Mouse (Mus musculus): ENCODE results near the gene Spata17. TPM values are rescaled to one million over a fixed set of nuclear protein-coding genes. Genes with fewer than 3 reads are reported as not detected.
A peak's percentile ranks its signal among the peaks of the same experiment; 100 is the strongest.

Gene Spata17
- polyA plus RNA-seq, 1 experiment = not detected

DNA sequence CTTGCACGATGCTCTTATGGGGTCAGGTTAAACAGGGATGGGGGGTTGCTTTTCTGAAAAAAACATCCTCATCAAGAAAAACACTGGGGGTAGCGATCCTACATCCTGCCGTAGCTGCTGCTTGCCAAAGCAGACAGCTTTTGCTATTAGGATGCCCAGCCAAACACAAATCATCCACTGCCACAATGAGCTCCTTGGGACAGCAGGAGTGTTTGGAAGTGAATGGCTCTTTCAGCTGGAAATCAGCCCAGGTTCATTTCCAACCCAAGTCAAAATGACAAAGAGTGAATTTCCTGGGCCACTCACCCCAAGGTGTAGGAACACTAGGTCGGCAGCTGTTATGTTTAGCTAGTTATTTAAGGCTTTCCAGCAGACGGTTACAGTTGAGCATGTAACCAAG, 162.7 kb downstream of the Spata17 start:
- no peak overlapping the region for H3K4me3 ChIP-seq (ENCODE audit: insufficient read depth, low read length)
- no peak overlapping the region for H3K27ac ChIP-seq (ENCODE audit: insufficient read depth, low read depth, low read length)
- no peaks in the 10 kb centered on the region for H3K4me1 ChIP-seq (ENCODE audit: control insufficient read depth, insufficient read depth, low read length)
- no peak for TF ChIP-seq POLR2A (IDR thresholded peaks at IDR 0.05; ENCODE audit: borderline replicate concordance, low read depth, low read length)
- no peak for TF ChIP-seq CTCF (IDR thresholded peaks at IDR 0.05; ENCODE audit: low read depth, low read length)

DNA sequence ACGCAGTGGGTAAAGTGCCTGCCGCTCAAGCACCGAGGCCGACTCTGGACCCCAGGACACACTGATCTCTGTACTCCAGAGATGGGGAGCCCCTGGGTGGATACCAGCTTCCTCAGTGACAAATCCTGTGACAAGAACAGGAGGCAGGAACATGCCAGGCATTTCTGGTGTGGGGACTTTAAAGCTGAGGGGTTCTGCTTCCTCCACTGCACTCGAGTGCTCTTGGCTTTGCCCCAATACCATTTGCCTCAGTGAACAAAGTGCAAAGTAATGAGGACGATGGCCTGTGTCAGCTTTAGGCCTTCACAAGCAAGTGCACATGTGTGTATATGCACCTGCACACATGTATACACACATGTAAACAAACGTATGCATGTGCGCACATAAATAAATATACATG, 164.0 kb downstream of the Spata17 start:
- TF ChIP-seq CTCF (IDR thresholded peaks at IDR 0.05; ENCODE audit: low read depth, low read length) (no peak), POLR2A (IDR thresholded peaks at IDR 0.05; ENCODE audit: borderline replicate concordance, low read depth, low read length) (no peak)
- no peaks in the 10 kb centered on the region for H3K4me1 ChIP-seq (ENCODE audit: control insufficient read depth, insufficient read depth, low read length)
- H3K4me3 ChIP-seq (ENCODE audit: insufficient read depth, low read length) = no peak overlapping the region
- H3K27ac ChIP-seq (ENCODE audit: insufficient read depth, low read depth, low read length) = no peak overlapping the region

DNA sequence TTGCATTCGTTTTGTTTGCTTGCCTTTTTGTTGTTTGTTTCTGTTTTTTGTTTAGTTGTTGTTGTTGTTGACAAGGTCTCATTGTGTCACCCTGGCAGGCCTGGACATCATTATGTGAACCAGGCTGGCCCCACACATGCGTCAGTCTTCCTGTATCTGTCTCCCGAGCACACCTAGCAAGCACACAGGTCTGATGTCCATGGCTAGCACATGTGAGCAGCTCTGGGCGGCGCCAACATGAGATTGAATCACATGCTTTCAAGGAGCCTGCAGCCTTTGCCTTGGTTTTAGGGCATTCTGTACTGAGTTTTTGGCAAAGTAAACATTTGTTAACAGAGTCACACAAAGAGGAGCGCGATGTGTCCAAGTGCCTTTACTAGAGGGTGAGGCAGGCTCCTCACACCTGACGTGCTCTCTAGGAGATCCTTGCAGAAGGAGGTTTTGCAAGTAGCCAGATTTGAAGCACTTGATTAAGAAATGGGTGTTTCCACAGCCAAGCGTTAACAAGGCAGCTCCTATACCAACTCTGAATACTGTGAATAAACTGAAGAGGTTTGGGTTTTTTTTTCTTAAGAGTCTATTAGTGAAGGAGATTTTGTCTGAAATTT, 166.5 kb downstream of the Spata17 start:
- Histone ChIP-seq H3K4me3 (ENCODE audit: insufficient read depth, low read length) (no peak overlapping the region), H3K4me1 (ENCODE audit: control insufficient read depth, insufficient read depth, low read length) (no peaks in the 10 kb centered on the region), H3K27ac (ENCODE audit: insufficient read depth, low read depth, low read length) (no peak overlapping the region)
- TF ChIP-seq POLR2A (IDR thresholded peaks at IDR 0.05; ENCODE audit: borderline replicate concordance, low read depth, low read length) (no peak), CTCF (IDR thresholded peaks at IDR 0.05; ENCODE audit: low read depth, low read length) (no peak)

DNA sequence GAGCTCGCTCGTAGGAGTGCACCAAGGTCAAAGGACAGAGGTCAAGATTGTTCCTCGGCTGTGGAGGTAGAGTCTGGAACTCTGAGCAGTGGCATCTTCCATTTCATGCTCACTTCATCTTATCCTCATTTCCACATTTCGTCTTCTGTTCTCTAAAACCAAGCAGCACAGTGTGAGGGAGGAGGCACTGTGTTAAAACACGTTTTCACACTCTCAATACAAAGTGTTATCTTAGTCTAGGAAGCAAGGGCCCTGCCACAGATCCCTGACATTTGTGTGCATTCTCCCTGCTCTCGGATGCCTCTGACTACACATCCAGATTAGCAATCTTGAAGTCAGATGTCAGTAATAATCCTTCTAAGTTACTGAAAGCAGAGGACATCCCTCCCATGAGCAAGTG, 170.5 kb downstream of the Spata17 start:
- no peak for TF ChIP-seq POLR2A (IDR thresholded peaks at IDR 0.05; ENCODE audit: borderline replicate concordance, low read depth, low read length)
- TF ChIP-seq CTCF (IDR thresholded peaks at IDR 0.05; ENCODE audit: low read depth, low read length) = no peak
- Histone ChIP-seq H3K27ac (ENCODE audit: insufficient read depth, low read depth, low read length) (no peak overlapping the region), H3K4me1 (ENCODE audit: control insufficient read depth, insufficient read depth, low read length) (no peaks in the 10 kb centered on the region), H3K4me3 (ENCODE audit: insufficient read depth, low read length) (no peak overlapping the region)

DNA sequence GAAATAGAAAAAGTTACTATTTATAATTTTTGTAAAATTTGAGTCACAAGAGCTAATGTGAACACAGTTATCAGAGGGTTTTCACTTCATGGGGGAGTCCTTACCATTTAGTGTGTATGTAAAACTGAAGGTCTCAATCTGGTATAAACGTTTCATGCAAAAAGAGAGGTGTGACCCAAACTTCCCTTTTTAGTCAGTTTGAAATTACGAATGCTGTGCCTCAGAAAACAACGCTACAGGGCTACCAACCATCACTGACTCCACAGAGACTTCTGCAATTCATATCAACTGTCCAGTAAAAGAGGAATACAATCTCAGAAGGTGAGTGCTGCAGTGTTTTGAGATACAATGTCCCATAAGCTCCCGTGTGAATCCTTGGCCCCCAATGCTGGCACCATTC, 175.5 kb downstream of the Spata17 start:
- H3K4me1 ChIP-seq (ENCODE audit: control insufficient read depth, insufficient read depth, low read length) = no peaks in the 10 kb centered on the region
- no peak overlapping the region for H3K27ac ChIP-seq (ENCODE audit: insufficient read depth, low read depth, low read length)
- H3K4me3 ChIP-seq (ENCODE audit: insufficient read depth, low read length) = no peak overlapping the region
- TF ChIP-seq POLR2A (IDR thresholded peaks at IDR 0.05; ENCODE audit: borderline replicate concordance, low read depth, low read length) = no peak

DNA sequence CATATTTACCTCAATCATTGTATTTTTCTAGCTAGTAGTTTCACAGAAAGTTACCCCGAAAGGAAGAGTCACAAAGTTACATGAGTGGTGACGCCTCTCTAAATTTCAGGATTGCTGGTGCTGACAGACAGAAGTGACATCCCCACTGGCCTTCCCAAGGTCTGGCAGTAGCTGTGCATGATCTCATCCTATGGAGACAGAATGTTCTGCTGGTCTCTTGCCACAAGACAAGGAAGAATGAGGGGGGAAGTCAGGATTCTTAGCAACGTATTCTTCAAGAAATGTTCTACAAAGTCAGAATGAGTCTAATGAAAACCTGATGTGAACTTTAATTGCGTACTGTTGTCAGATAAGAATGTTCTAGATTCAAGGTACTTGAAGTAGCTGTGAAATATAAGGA, 179.5 kb downstream of the Spata17 start:
- Histone ChIP-seq H3K4me3 (ENCODE audit: insufficient read depth, low read length) (no peak overlapping the region), H3K4me1 (ENCODE audit: control insufficient read depth, insufficient read depth, low read length) (no peaks in the 10 kb centered on the region), H3K27ac (ENCODE audit: insufficient read depth, low read depth, low read length) (no peak overlapping the region)
- no peak for TF ChIP-seq CTCF (IDR thresholded peaks at IDR 0.05; ENCODE audit: low read depth, low read length)
- TF ChIP-seq POLR2A (IDR thresholded peaks at IDR 0.05; ENCODE audit: borderline replicate concordance, low read depth, low read length) = no peak

DNA sequence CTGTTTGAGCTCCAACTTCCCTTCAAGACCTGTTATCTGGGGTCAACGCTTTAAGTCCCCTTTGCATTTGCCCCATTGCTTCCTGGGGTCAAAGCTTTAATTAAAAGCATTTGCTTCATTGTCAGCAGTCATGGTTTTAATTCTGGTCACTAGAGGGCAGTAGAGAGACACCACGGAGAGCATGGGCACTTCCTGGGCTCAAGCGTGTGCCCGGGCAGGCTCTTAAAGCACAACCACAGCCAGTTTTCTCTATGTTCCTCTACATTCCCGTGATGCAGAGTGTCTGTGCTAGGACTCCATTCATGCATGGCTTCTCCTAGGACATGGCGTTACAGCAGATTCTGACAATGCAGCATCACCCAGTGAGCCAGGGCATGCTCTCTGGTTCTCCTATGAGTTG, 183.5 kb downstream of the Spata17 start:
- no peaks in the 10 kb centered on the region for H3K4me1 ChIP-seq (ENCODE audit: control insufficient read depth, insufficient read depth, low read length)
- TF ChIP-seq POLR2A (IDR thresholded peaks at IDR 0.05; ENCODE audit: borderline replicate concordance, low read depth, low read length) (no peak), CTCF (IDR thresholded peaks at IDR 0.05; ENCODE audit: low read depth, low read length) (0 out of 2 replicates have a peak, but pooled peaks have one; percentile 11)
- no peak overlapping the region for H3K27ac ChIP-seq (ENCODE audit: insufficient read depth, low read depth, low read length)
- H3K4me3 ChIP-seq (ENCODE audit: insufficient read depth, low read length) = no peak overlapping the region

DNA sequence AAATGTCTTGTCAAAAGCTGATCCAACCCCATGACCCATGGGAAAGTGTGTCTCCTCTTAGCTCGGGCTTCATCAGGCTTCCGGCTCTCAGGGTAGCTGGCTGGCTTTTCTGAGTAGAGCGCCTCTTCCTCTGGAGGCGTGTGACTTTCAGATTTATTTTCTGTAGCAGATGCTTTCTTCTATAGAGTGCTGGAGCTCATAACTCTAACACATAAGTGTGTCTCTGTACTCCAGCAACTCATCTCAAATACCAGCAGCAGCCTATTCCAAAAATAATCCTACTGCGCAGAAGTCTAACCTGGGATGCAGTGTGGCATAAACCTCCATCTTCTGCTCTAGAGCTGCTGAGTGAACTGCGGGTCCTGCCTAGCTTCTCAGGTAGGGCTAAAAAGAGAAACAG, 186.4 kb downstream of the Spata17 start:
- H3K4me1 ChIP-seq (ENCODE audit: control insufficient read depth, insufficient read depth, low read length) = no peaks in the 10 kb centered on the region
- H3K27ac ChIP-seq (ENCODE audit: insufficient read depth, low read depth, low read length) = no peak overlapping the region
- no peak overlapping the region for H3K4me3 ChIP-seq (ENCODE audit: insufficient read depth, low read length)
- TF ChIP-seq CTCF (IDR thresholded peaks at IDR 0.05; ENCODE audit: low read depth, low read length) (no peak), POLR2A (IDR thresholded peaks at IDR 0.05; ENCODE audit: borderline replicate concordance, low read depth, low read length) (no peak)

DNA sequence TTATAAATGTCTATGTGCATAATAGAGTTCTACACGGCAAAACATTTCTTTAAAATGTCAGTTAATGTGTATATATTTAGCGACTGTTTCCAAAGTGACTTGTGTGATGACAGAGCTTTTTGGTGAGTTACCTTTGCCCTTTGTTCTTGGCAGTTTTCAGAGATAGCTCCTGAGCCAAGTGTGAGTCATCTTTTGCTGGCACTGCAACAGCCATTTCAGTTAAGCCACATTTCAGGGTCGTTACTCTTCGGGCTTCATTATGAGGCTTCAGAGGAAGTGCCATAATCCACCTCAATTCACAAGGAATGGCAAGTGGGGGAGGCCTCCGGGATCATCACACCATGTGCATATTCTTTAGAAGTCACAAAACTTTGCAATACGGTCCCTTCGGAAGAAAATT, 195.3 kb downstream of the Spata17 start:
- Histone ChIP-seq H3K27ac (ENCODE audit: insufficient read depth, low read depth, low read length) (no peak overlapping the region), H3K4me1 (ENCODE audit: control insufficient read depth, insufficient read depth, low read length) (no peaks in the 10 kb centered on the region), H3K4me3 (ENCODE audit: insufficient read depth, low read length) (no peak overlapping the region)
- no peak for TF ChIP-seq CTCF (IDR thresholded peaks at IDR 0.05; ENCODE audit: low read depth, low read length)
- no peak for TF ChIP-seq POLR2A (IDR thresholded peaks at IDR 0.05; ENCODE audit: borderline replicate concordance, low read depth, low read length)

DNA sequence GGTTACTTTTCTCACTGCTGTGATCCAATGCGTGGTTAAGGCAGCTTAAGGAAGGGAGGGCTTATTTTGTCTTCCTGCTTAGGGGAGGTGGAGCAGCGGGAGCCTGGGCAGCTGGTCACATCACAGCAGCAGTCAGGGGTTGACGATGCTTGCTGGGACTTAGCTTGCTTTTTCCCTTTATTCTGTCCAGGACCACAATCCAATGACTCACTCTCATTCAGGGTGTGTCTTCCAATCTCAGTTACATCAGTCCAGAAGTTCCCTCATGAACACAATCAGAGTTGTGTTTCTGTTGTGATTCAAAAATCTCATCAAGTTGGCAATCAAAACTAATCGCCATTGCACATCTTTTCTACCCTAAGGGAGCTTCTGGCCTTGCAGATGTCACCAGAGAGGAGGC, 199.1 kb downstream of the Spata17 start:
- TF ChIP-seq CTCF (IDR thresholded peaks at IDR 0.05; ENCODE audit: low read depth, low read length) (no peak), POLR2A (IDR thresholded peaks at IDR 0.05; ENCODE audit: borderline replicate concordance, low read depth, low read length) (no peak)
- no peak overlapping the region for H3K27ac ChIP-seq (ENCODE audit: insufficient read depth, low read depth, low read length)
- H3K4me3 ChIP-seq (ENCODE audit: insufficient read depth, low read length) = no peak overlapping the region
- H3K4me1 ChIP-seq (ENCODE audit: control insufficient read depth, insufficient read depth, low read length) = no peaks in the 10 kb centered on the region

DNA sequence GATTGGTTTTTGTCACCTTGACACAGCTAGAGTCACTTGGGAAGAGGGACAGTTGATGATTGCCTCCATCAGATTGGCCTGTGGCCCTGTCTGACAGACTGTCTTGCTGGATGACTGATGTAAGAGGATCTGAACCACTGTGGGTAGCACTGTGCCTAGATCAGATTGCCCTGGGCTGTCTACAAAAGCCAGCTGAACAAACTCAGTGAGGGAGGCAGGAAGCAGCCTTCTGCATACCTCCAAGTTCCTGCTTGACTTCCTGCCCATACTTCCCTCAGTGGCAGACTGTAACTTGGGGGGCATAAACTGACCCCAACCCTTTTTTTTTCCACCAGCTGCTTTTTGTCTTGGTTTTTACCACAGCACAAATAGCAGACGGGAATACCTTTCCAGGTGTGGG, 199.6 kb downstream of the Spata17 start:
- Histone ChIP-seq H3K4me3 (ENCODE audit: insufficient read depth, low read length) (no peak overlapping the region), H3K4me1 (ENCODE audit: control insufficient read depth, insufficient read depth, low read length) (no peaks in the 10 kb centered on the region), H3K27ac (ENCODE audit: insufficient read depth, low read depth, low read length) (no peak overlapping the region)
- TF ChIP-seq CTCF (IDR thresholded peaks at IDR 0.05; ENCODE audit: low read depth, low read length) (no peak), POLR2A (IDR thresholded peaks at IDR 0.05; ENCODE audit: borderline replicate concordance, low read depth, low read length) (no peak)

Measured in bone marrow macrophage, adult 2 months (primary cell).